Mouse (Mus musculus) kidney, adult 2 months (tissue): Measurements from ENCODE around the gene Tead2.

Experiments
- CTCF ChIP-seq: fragments of 200-500 bp; conservative IDR thresholded peaks from 2 replicates; pipeline ENCODE4 v1.5.1; 2011; ENCODE audit warnings: low read depth, mild to moderate bottlenecking, control low read depth, low read length, moderate library complexity, mixed read lengths; ENCODE audit not compliant: insufficient read depth, insufficient read length
- POLR2A ChIP-seq: fragments of 200-500 bp; IDR thresholded peaks from one replicate; pipeline ENCODE4 v1.6.1; 2011; ENCODE audit warnings: low read depth, low read length, control low read depth

DNA sequence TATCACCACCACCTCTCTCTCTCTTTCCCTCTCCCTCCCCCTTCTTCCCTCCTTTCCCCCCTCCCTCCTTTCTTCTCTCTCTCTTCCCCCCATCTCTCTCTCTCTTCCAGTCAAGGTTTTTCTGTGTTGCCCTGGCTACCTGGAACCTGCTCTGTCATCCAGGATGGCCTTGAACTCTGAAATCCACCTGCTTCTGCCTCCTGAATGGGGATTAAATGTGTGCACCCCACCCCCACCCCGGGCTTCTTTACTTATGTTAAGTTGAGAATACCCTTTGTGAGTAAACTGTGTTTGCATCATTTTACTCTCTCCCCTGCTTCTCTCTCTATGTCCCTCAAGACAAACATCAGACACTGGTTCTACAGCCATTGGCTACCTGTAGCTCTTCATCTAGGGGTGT, 50.0 kb downstream of the Tead2 start:
- TF ChIP-seq POLR2A (no peak), CTCF (no peak)
